8 mouse cellular contexts compared by ENCODE assay signal in the genomic region with DNA sequence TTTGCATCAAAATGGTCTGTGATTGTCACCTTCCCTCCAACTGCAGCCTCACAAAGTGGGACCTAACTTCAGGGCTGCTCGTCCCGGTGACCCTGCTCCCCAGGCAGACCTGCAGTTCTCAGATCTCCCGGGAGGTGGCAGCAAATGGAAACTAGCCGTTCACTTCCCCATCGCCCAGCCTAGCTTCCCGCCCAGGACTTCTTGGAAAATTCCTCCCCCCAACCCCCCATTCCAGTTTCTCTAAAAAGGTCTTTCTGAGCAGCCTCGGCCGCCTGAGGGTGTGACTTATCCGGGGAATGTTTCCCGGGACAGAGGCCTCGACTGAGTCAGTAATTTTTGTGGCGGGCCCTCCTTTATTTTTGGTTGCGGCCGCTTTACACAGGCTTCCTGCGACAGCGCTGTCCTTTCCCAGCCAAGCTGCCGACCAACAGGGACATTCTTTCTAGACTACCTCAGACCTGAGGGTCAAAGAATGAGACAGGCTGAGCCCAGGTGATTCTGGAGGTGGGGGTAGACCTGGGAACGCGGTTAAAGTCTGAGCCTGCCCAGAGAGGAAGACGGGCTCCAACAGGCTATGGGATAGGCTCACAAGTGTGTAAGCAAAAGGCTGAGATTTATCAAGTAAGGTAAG. TPM values are rescaled to one million over a fixed set of nuclear protein-coding genes. Genes with fewer than 3 reads are reported as not detected.
DNase-seq lines count a peak whose midpoint lies in the region; ATAC-seq and TF ChIP-seq lines count a peak whose summit lies in the region.

No protein-coding gene starts in this region.

- H3K9ac ChIP-seq in embryonic facial prominence, embryonic 13.5 days = peak overlapping the region; percentile 78
- peak overlapping the region; percentile 63 for H3K9ac ChIP-seq in heart, adult 2 months (ENCODE audit: low read depth, low read length)
- H3K9ac ChIP-seq in limb, embryonic 14.5 days (ENCODE audit: low read depth, low read length, severe bottlenecking) = peak overlapping the region; percentile 70
- H3K9ac ChIP-seq in midbrain, embryonic 16.5 days (ENCODE audit: low read depth, low read length) = peak overlapping the region; percentile 66

- H3K27ac ChIP-seq in embryonic facial prominence, embryonic 13.5 days = peak overlapping the region; percentile 74
- H3K27ac ChIP-seq in heart, adult 2 months = peak overlapping the region; percentile 87
- peak overlapping the region; percentile 61 for H3K27ac ChIP-seq in kidney, adult 2 months (ENCODE audit: insufficient read depth, low read depth, low read length)
- H3K27ac ChIP-seq in limb, embryonic 14.5 days (replicated peaks; ENCODE audit: low read depth, low read length) = peak overlapping the region; percentile 79
- H3K27ac ChIP-seq in midbrain, embryonic 16.5 days (ENCODE audit: low read length) = no peak overlapping the region

- H3K27me3 ChIP-seq in embryonic facial prominence, embryonic 13.5 days = no peaks in the 10 kb centered on the region
- no peaks in the 10 kb centered on the region for H3K27me3 ChIP-seq in heart, adult 2 months (ENCODE audit: control insufficient read depth, insufficient read depth, low read length)
- no peaks in the 10 kb centered on the region for H3K27me3 ChIP-seq in kidney, adult 2 months (replicated peaks; ENCODE audit: control insufficient read depth, insufficient read depth, low read length)
- H3K27me3 ChIP-seq in limb, embryonic 14.5 days (ENCODE audit: control insufficient read depth, insufficient read depth, low read length) = no peaks in the 10 kb centered on the region
- no peaks in the 10 kb centered on the region for H3K27me3 ChIP-seq in midbrain, embryonic 16.5 days (ENCODE audit: control insufficient read depth, insufficient read depth, low read depth, low read length)

- peak; percentile 96 for TF ChIP-seq CTCF in heart, adult 2 months (IDR thresholded peaks at IDR 0.05)
- peak; percentile 84 for TF ChIP-seq CTCF in kidney, adult 2 months (conservative IDR thresholded peaks at IDR 0.05; ENCODE audit: insufficient read depth, insufficient read length, low read depth, low read length)

- H3K79me2 ChIP-seq in heart, adult 2 months (replicated peaks; ENCODE audit: control insufficient read depth, insufficient read depth, low read length) = no peaks in the 10 kb centered on the region

- H3K4me2 ChIP-seq in embryonic facial prominence, embryonic 13.5 days = peak overlapping the region; percentile 66
- peak overlapping the region; percentile 71 for H3K4me2 ChIP-seq in limb, embryonic 14.5 days (replicated peaks; ENCODE audit: low read depth, low read length, severe bottlenecking)
- H3K4me2 ChIP-seq in midbrain, embryonic 16.5 days (ENCODE audit: low read length) = peak overlapping the region; percentile 74

- no peak; the same call in 1 of the 2 replicates for TF ChIP-seq POLR2A in heart, adult 2 months (IDR thresholded peaks at IDR 0.05; ENCODE audit: insufficient read depth, low read depth, low read length)
- TF ChIP-seq POLR2A in kidney, adult 2 months (IDR thresholded peaks at IDR 0.05; ENCODE audit: low read depth, low read length) = no peak
- no peak for TF ChIP-seq POLR2A in limb, embryonic 14.5 days (IDR thresholded peaks at IDR 0.05; ENCODE audit: borderline replicate concordance, extremely low read depth, insufficient read depth, insufficient read length)

- TF ChIP-seq EP300 in heart, adult 2 months (IDR thresholded peaks at IDR 0.05; ENCODE audit: insufficient read depth, low read depth, low read length) = peak; percentile 85

- DNase-seq in 3134 (ENCODE audit: extremely low read depth, insufficient read length, low spot score) = peak; percentile 85
- DNase-seq in adrenal gland, postnatal 36 days = peak; percentile 88 to 93
- DNase-seq in heart, adult 2 months = peak; percentile 86 to 96
- DNase-seq in kidney, adult 2 months = peak; percentile 89
- DNase-seq in limb, embryonic 14.5 days (ENCODE audit: low spot score) = peak; percentile 90
- DNase-seq in spleen, adult 18-20 months = peak; percentile 60 to 82

- no peaks in the 10 kb centered on the region for H3K9me3 ChIP-seq in embryonic facial prominence, embryonic 13.5 days
- no peaks in the 10 kb centered on the region for H3K9me3 ChIP-seq in limb, embryonic 14.5 days (ENCODE audit: control insufficient read depth, low read length)
- no peaks in the 10 kb centered on the region for H3K9me3 ChIP-seq in midbrain, embryonic 16.5 days (replicated peaks; ENCODE audit: control insufficient read depth, low read length, poor library complexity, severe bottlenecking)

- 2% methylated on average over 20 of the region's 20 CpGs for WGBS in embryonic facial prominence, embryonic 13.5 days
- WGBS in heart, adult 2 months = 4% methylated on average over 20 of the region's 20 CpGs
- WGBS in kidney, adult 2 months = 2% methylated on average over 20 of the region's 20 CpGs
- WGBS in limb, embryonic 14.5 days = under 1% methylated on average over 20 of the region's 20 CpGs
- 3% methylated on average over 20 of the region's 20 CpGs for WGBS in midbrain, embryonic 16.5 days

- H3K4me3 ChIP-seq in embryonic facial prominence, embryonic 13.5 days = peak overlapping the region; percentile 43
- peak overlapping the region; percentile 44 for H3K4me3 ChIP-seq in heart, adult 2 months
- H3K4me3 ChIP-seq in kidney, adult 2 months (ENCODE audit: insufficient read depth, low read depth, low read length) = peak overlapping the region; percentile 48
- H3K4me3 ChIP-seq in limb, embryonic 14.5 days (replicated peaks; ENCODE audit: low read length) = peak overlapping the region; percentile 40
- peak overlapping the region; percentile 45 for H3K4me3 ChIP-seq in midbrain, embryonic 16.5 days (ENCODE audit: low read depth, low read length)

- ATAC-seq in embryonic facial prominence, embryonic 13.5 days (ENCODE audit: insufficient number of reproducible peaks, insufficient read depth, low FRiP score, low TSS enrichment, low read depth) = peak; percentile 60; the same call in 1 of the 2 replicates
- peak; percentile 82 for ATAC-seq in limb, embryonic 14.5 days (ENCODE audit: low FRiP score, low read depth)
- peak; percentile 78 for ATAC-seq in midbrain, embryonic 16.5 days

- H3K36me3 ChIP-seq in embryonic facial prominence, embryonic 13.5 days = no peaks in the 10 kb centered on the region
- H3K36me3 ChIP-seq in heart, adult 2 months (ENCODE audit: control insufficient read depth, insufficient read depth, low read length) = no peaks in the 10 kb centered on the region
- no peaks in the 10 kb centered on the region for H3K36me3 ChIP-seq in kidney, adult 2 months (ENCODE audit: control insufficient read depth, insufficient read depth, low read length)
- H3K36me3 ChIP-seq in limb, embryonic 14.5 days (ENCODE audit: control insufficient read depth, insufficient read depth, low read length) = no peaks in the 10 kb centered on the region
- H3K36me3 ChIP-seq in midbrain, embryonic 16.5 days (ENCODE audit: control insufficient read depth, insufficient read depth, low read length) = no peaks in the 10 kb centered on the region

- H3K4me1 ChIP-seq in embryonic facial prominence, embryonic 13.5 days = peaks cover 6% of the 10 kb centered on the region; the same call in 1 of the 2 replicates
- peaks cover 9% of the 10 kb centered on the region for H3K4me1 ChIP-seq in heart, adult 2 months (ENCODE audit: control insufficient read depth, insufficient read depth, low read length)
- peaks cover 5% of the 10 kb centered on the region; the same call in 1 of the 2 replicates for H3K4me1 ChIP-seq in kidney, adult 2 months (ENCODE audit: control insufficient read depth, insufficient read depth, low read length)
- H3K4me1 ChIP-seq in limb, embryonic 14.5 days (ENCODE audit: control insufficient read depth, insufficient read depth, low read length) = peaks cover 6% of the 10 kb centered on the region; the same call in 1 of the 2 replicates
- no peaks in the 10 kb centered on the region; the same call in 1 of the 2 replicates for H3K4me1 ChIP-seq in midbrain, embryonic 16.5 days (ENCODE audit: control insufficient read depth, insufficient read depth, low read length)

- intact Hi-C loops in heart, adult 2 months (cut with DNase I) = loop anchor here (5.0 to 10.0 kb wide), 3 partner anchors 203 to 384 kb away; no protein-coding TSS in a partner anchor

RNA-seq across cellular contexts. Expression of gene Ahctf1, which starts 44.4 kb away (rescaled TPM):
- 10 to 100 TPM; 37.0 to 43.5 TPM for total RNA-seq in adrenal gland, postnatal 36 days (2021)
- polyA plus RNA-seq in embryonic facial prominence, embryonic 13.5 days (2015; fragmentation: Nextera tagmentation; extraction: Ambion mirVana) = 29.1 and 30.1 TPM in 2 replicates
- 10 to 100 TPM; 16.3 to 18.4 TPM for total RNA-seq in heart, adult 2 months (2021)
- 3.9 and 7.8 TPM in 2 replicates for polyA plus RNA-seq in heart, adult 2 months (2012; rRNA removed)
- 6.3 and 6.4 TPM in 2 replicates for polyA plus RNA-seq in kidney, adult 2 months (2012; rRNA removed)
- polyA plus RNA-seq in limb, embryonic 14.5 days (2012; rRNA removed) = 28.1 and 31.5 TPM in 2 replicates
- polyA plus RNA-seq in limb, embryonic 14.5 days (2014; fragmentation: Nextera tagmentation; extraction: Ambion mirVana) = 28.2 and 30.6 TPM in 2 replicates
- polyA plus RNA-seq in midbrain, embryonic 16.5 days (2015; fragmentation: Nextera tagmentation; extraction: Ambion mirVana) = 15.3 and 16.0 TPM in 2 replicates

RNA-seq across cellular contexts. Expression of gene Gm10518, which starts 44.7 kb away (rescaled TPM):
- total RNA-seq in adrenal gland, postnatal 36 days (2021) = not detected
- polyA plus RNA-seq in embryonic facial prominence, embryonic 13.5 days (2015; fragmentation: Nextera tagmentation; extraction: Ambion mirVana) = 0.32 TPM in 1 of 2 replicates, not detected in the other
- total RNA-seq in heart, adult 2 months (2021) = not detected
- polyA plus RNA-seq in heart, adult 2 months (2012; rRNA removed) = not detected in 2 replicates
- not detected in 2 replicates for polyA plus RNA-seq in kidney, adult 2 months (2012; rRNA removed)
- polyA plus RNA-seq in limb, embryonic 14.5 days (2012; rRNA removed) = not detected in 2 replicates
- 0.25 TPM in 1 of 2 replicates, not detected in the other for polyA plus RNA-seq in limb, embryonic 14.5 days (2014; fragmentation: Nextera tagmentation; extraction: Ambion mirVana)
- not detected in 2 replicates for polyA plus RNA-seq in midbrain, embryonic 16.5 days (2015; fragmentation: Nextera tagmentation; extraction: Ambion mirVana)
